Mouse (Mus musculus) kidney, adult 2 months (tissue): ENCODE measurements around the gene Olfr985.

Source experiments
- CTCF ChIP-seq: fragments of 200-500 bp; conservative IDR thresholded peaks from 2 replicates; pipeline ENCODE4 v1.5.1; 2011; ENCODE audit warnings: low read depth, mild to moderate bottlenecking, control low read depth, low read length, moderate library complexity, mixed read lengths; ENCODE audit not compliant: insufficient read depth, insufficient read length
- POLR2A ChIP-seq: fragments of 200-500 bp; IDR thresholded peaks from one replicate; pipeline ENCODE4 v1.6.1; 2011; ENCODE audit warnings: low read depth, low read length, control low read depth

DNA sequence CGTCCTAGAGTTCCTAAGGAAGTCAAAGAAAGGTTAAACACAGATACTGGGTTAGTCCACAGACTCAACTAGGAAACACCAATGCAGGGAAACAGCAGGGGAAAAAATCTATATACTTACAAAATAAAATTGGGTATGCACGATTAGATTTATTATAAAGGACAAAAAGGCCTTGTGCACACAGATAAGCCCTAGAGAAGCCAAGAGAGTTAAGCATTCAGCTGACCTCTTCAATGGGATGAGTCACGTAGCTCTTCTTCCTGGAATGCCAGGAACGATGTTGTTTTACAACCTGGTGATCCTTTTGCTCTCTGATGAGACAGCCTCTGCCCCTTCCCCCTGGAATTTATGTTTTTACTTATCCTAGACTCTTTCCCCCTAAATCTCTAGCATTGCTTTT, 9.5 kb upstream of the Olfr985 start:
- TF ChIP-seq POLR2A, result no peak
- TF ChIP-seq CTCF, result no peak
